Mouse (Mus musculus): ENCODE data around the gene Nyap1. TPM values are rescaled to one million over a fixed set of nuclear protein-coding genes. Genes with fewer than 3 reads are reported as not detected.

The Nyap1 gene
- polyA plus RNA-seq, 2 experiments = 1.2 to 19.7 TPM

DNA sequence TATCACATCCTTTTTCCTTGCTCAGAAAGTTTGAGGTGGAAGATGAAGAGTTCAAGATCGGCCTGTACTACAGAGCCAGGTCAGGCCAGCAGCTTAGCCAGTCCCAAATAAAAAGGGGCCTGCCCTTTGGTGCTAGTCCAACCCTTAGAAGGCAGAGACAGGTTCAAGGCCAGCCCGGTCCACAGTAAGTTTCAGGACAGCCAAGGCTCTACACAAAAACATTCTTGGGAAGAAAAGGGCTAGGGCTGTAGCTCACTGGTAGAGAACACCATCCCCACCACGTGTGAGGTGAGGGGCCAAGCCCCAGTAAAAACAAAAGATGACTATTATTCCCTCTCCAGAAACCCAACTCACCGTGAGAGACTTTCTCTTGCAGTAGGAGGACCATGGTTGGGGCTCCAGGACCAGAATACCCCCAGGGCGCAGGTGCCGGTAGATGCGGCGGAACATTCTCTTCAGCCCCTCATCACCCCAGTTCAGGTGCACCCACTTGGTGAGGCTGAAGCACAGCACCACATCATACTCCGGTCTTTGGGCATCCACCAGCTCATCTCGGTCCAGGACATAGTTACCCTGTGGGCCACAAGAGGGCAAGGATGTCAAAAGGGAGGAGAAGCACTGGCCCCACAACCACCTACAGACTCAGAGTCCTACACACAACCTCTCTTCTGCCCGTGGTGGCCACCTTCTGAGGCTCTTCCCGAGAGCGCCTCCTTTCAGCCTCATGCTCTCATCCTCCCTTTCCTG is 41.5 kb upstream of the Nyap1 start:
- ATAC-seq (ENCODE audit: low FRiP score, low read depth) (no peak), DNase-seq (ENCODE audit: low spot score) (no peak)
- Histone ChIP-seq H3K9ac (ENCODE audit: low read depth, low read length, severe bottlenecking) (peak overlapping the region; percentile 38), H3K27me3 (ENCODE audit: control insufficient read depth, insufficient read depth, low read length) (no peaks in the 10 kb centered on the region), H3K4me1 (ENCODE audit: control insufficient read depth, insufficient read depth, low read length) (peaks cover 39% of the 10 kb centered on the region), H3K36me3 (ENCODE audit: control insufficient read depth, insufficient read depth, low read length) (peaks cover 53% of the 10 kb centered on the region), H3K4me2 (replicated peaks; ENCODE audit: low read depth, low read length, severe bottlenecking) (peak overlapping the region; percentile 83), H3K4me3 (replicated peaks; ENCODE audit: low read length) (0 out of 2 replicates have a peak overlapping the region, but pooled peaks have one; percentile 2), H3K9me3 (ENCODE audit: control insufficient read depth, low read length) (no peaks in the 10 kb centered on the region), H3K27ac (replicated peaks; ENCODE audit: low read depth, low read length) (no peak overlapping the region)
- 81% methylated on average over 13 of the region's 13 CpGs for WGBS
- no peak for TF ChIP-seq POLR2A (IDR thresholded peaks at IDR 0.05; ENCODE audit: borderline replicate concordance, extremely low read depth, insufficient read depth, insufficient read length)

DNA sequence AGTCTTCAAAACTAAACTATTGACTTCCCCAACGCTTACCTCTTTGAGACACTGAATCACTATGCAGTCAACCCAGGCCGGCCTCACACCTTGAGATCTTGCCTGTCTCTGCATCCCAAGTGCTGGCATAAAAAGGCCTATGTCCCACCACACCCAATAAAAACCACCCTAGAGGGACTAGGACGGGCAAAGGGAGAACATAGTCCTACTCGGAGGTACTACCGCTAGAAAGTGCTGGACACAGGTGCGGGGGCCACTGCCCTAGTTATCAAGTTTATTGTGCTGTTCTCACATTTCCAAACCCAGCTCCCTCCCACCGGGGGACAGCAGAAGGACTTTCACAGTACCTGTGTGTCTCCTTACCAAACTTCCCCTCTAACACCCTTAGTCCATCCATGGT is 40.3 kb upstream of the Nyap1 start:
- Histone ChIP-seq H3K27ac (replicated peaks; ENCODE audit: low read depth, low read length) (no peak overlapping the region), H3K36me3 (ENCODE audit: control insufficient read depth, insufficient read depth, low read length) (peaks cover 53% of the 10 kb centered on the region), H3K4me3 (replicated peaks; ENCODE audit: low read length) (no peak overlapping the region), H3K4me2 (replicated peaks; ENCODE audit: low read depth, low read length, severe bottlenecking) (no peak overlapping the region), H3K4me1 (ENCODE audit: control insufficient read depth, insufficient read depth, low read length) (peaks cover 36% of the 10 kb centered on the region), H3K9me3 (ENCODE audit: control insufficient read depth, low read length) (no peaks in the 10 kb centered on the region), H3K9ac (ENCODE audit: low read depth, low read length, severe bottlenecking) (no peak overlapping the region), H3K27me3 (ENCODE audit: control insufficient read depth, insufficient read depth, low read length) (no peaks in the 10 kb centered on the region)
- TF ChIP-seq POLR2A (IDR thresholded peaks at IDR 0.05; ENCODE audit: borderline replicate concordance, extremely low read depth, insufficient read depth, insufficient read length) = no peak
- ATAC-seq (ENCODE audit: low FRiP score, low read depth) (no peak), DNase-seq (ENCODE audit: low spot score) (no peak)
- 88% methylated on average over 7 of the region's 7 CpGs for WGBS

DNA sequence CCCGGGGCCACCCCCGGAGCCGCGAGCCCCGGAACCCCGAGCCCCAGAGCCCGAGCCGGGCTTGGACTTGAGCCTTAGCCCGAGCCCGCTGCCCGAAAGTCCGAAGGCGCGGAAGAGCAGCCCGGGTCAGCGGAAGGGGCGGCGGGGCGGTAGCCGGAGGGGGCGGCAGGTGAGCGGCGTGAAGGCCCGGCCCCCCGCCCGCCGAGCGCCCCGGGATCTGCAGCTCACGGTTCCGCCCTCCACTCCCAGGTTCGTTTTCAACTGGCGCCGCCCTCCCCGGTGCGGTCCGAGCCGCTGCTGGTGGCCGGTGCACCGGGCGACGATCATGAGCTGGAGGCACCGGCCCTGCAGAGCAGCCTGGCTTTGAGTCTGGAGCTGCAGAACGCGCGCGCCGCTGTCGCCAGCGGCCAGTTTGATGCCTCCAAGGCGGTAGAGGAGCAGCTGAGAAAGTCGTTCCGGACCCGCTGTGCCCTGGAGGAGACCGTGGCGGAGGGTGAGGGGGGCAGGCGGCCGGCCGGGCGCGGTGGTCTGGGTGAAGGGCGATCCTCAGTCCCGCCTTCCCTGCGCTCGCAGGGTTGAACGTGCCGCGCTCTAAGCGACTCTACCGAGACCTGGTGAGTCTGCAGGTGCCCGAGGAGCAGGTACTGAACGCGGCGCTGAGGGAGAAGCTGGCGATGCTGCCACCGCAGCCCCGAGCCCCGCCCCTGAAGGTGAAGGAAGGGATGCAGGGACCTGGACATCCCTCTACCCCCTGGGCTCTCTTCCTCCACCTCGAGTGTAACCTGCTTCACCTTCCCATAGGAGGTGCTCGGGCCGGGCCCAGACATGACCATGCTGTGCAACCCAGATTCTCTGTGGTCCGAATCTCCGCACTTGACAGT is 37.9 kb upstream of the Nyap1 start:
- peak overlapping the region; percentile 81 for H3K27ac ChIP-seq (replicated peaks; ENCODE audit: low read depth, low read length)
- no peaks in the 10 kb centered on the region for H3K9me3 ChIP-seq (ENCODE audit: control insufficient read depth, low read length)
- no peaks in the 10 kb centered on the region for H3K27me3 ChIP-seq (ENCODE audit: control insufficient read depth, insufficient read depth, low read length)
- DNase-seq (ENCODE audit: low spot score) (no peak), ATAC-seq (ENCODE audit: low FRiP score, low read depth) (peak; percentile 6; the same call in 1 of the 2 replicates)
- H3K4me3 ChIP-seq (replicated peaks; ENCODE audit: low read length) = peak overlapping the region; percentile 98
- H3K4me1 ChIP-seq (ENCODE audit: control insufficient read depth, insufficient read depth, low read length) = peaks cover 33% of the 10 kb centered on the region
- H3K36me3 ChIP-seq (ENCODE audit: control insufficient read depth, insufficient read depth, low read length) = peaks cover 47% of the 10 kb centered on the region
- H3K9ac ChIP-seq (ENCODE audit: low read depth, low read length, severe bottlenecking) = peak overlapping the region; percentile 87
- H3K4me2 ChIP-seq (replicated peaks; ENCODE audit: low read depth, low read length, severe bottlenecking) = peak overlapping the region; percentile 86
- under 1% methylated on average over 40 of the region's 83 CpGs for WGBS
- TF ChIP-seq POLR2A (IDR thresholded peaks at IDR 0.05; ENCODE audit: borderline replicate concordance, extremely low read depth, insufficient read depth, insufficient read length) = no peak

DNA sequence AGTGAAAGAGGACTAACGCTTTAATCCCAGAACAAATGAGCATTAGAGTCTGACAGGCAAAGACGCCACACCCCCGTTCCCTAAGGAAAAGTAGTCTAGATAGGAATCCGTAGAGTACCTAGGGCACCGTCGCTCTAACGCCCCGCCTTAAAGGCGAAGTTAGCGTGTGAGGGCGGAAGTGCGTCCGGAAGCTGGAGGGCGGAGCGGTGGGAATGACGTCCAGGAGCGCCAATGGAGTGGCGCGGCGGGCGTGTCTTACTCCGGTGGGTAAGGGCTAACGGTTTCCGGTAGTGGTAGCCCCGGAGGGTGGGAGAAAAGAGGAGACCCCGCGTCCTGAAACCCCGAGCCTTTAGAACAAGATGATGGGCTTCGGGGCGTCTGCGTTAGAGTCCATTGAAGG is 37.2 kb upstream of the Nyap1 start, which contains the start of gene Ppp1r35:
TSS of gene Ppp1r35 (plus strand) at position 215 of the 400 bp plus-strand sequence.
- peaks cover 26% of the 10 kb centered on the region for H3K4me1 ChIP-seq (ENCODE audit: control insufficient read depth, insufficient read depth, low read length)
- ATAC-seq (ENCODE audit: low FRiP score, low read depth) (peak; percentile 94), DNase-seq (ENCODE audit: low spot score) (peak; percentile 97)
- H3K27ac ChIP-seq (replicated peaks; ENCODE audit: low read depth, low read length) = peak within 1 kb of the TSS; percentile 81
- peak within 1 kb of the TSS; percentile 87 for H3K9ac ChIP-seq (ENCODE audit: low read depth, low read length, severe bottlenecking)
- H3K36me3 ChIP-seq (ENCODE audit: control insufficient read depth, insufficient read depth, low read length) = peaks cover 41% of the 10 kb centered on the region
- no peaks in the 10 kb centered on the region for H3K9me3 ChIP-seq (ENCODE audit: control insufficient read depth, low read length)
- peak within 1 kb of the TSS; percentile 98 for H3K4me3 ChIP-seq (replicated peaks; ENCODE audit: low read length)
- H3K27me3 ChIP-seq (ENCODE audit: control insufficient read depth, insufficient read depth, low read length) = no peaks in the 10 kb centered on the region
- peak within 1 kb of the TSS; percentile 86 for H3K4me2 ChIP-seq (replicated peaks; ENCODE audit: low read depth, low read length, severe bottlenecking)
- TF ChIP-seq POLR2A (IDR thresholded peaks at IDR 0.05; ENCODE audit: borderline replicate concordance, extremely low read depth, insufficient read depth, insufficient read length) = peak; percentile 56; the same call in 1 of the 2 replicates
- WGBS = under 1% methylated on average over 30 of the region's 31 CpGs

DNA sequence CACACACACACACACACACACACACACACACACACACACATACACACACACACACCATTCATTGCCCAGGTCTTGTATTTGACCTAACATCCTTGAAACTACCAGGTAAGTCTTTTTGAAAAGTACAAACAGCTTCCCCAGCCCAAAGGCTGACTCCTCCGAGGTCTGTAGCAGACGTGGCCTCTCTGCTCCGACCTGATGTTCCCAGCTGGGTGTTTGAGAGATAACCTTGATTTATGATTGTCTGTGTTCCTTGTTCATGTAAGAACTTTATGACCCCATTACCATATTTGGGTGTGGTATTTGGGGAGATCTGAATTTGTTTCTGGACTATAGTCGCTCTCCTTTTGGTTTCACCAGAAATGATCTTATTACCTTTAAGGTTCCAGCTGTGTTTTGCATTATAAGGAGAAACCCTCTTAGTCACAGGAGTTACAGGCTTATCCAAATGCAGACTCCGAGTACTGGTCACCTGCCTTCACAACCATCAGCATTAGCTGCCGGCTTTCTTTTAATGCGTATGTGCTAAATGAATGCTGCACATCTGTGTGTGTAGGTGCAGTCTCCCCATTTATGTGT is 35.9 kb upstream of the Nyap1 start:
- H3K36me3 ChIP-seq (ENCODE audit: control insufficient read depth, insufficient read depth, low read length) = peaks cover 28% of the 10 kb centered on the region
- H3K4me2 ChIP-seq (replicated peaks; ENCODE audit: low read depth, low read length, severe bottlenecking) = no peak overlapping the region
- H3K4me3 ChIP-seq (replicated peaks; ENCODE audit: low read length) = no peak overlapping the region
- peaks cover 19% of the 10 kb centered on the region for H3K4me1 ChIP-seq (ENCODE audit: control insufficient read depth, insufficient read depth, low read length)
- no peak overlapping the region for H3K9ac ChIP-seq (ENCODE audit: low read depth, low read length, severe bottlenecking)
- ATAC-seq (ENCODE audit: low FRiP score, low read depth) (no peak), DNase-seq (ENCODE audit: low spot score) (no peak)
- 64% methylated on average over 7 of the region's 7 CpGs for WGBS
- H3K27me3 ChIP-seq (ENCODE audit: control insufficient read depth, insufficient read depth, low read length) = no peaks in the 10 kb centered on the region
- H3K9me3 ChIP-seq (ENCODE audit: control insufficient read depth, low read length) = no peaks in the 10 kb centered on the region
- no peak for TF ChIP-seq POLR2A (IDR thresholded peaks at IDR 0.05; ENCODE audit: borderline replicate concordance, extremely low read depth, insufficient read depth, insufficient read length)
- no peak overlapping the region for H3K27ac ChIP-seq (replicated peaks; ENCODE audit: low read depth, low read length)
